Mouse (Mus musculus) cortical plate, adult 2 months (tissue): Measurements from ENCODE around the gene Rpl3l.

Experiments
- CTCF ChIP-seq: fragments of 200-500 bp; IDR thresholded peaks from 2 replicates; pipeline ENCODE4 v1.5.1; 2011; ENCODE audit warnings: mild to moderate bottlenecking, control low read depth, low read length; ENCODE audit not compliant: insufficient read depth; ENCODE audit errors: extremely low read depth
- POLR2A ChIP-seq: fragments of 200-500 bp; IDR thresholded peaks from 2 replicates; pipeline ENCODE4 v1.6.1; 2011; ENCODE audit warnings: mild to moderate bottlenecking, low read length, control low read depth; ENCODE audit not compliant: insufficient read depth; ENCODE audit errors: extremely low read depth

DNA sequence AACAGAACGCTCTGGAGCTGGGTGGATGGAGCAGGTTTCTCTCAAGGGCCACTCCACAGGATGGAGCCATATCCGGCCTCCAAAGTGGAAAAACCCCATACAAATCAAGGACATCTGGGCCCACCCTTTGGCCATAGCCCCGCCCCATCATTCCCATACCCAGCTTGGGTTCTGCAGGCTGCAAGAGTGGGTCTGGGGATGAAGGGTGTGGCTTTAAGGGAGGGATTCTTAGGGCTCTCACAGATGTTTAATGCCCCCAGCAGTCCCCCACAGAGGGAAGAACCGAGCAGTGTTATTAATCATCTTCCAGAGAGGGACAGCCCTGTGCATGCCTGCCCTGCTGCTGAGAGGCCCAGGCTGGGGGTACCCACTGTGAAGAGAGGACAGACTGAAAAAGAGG is 19.4 kb downstream of the Rpl3l start:
- TF ChIP-seq CTCF (no peak), POLR2A (no peak)
